Mouse (Mus musculus) olfactory bulb, adult 2 months (tissue): ENCODE data around the gene Hspb1. TPM values are rescaled to one million over a fixed set of nuclear protein-coding genes. Genes with fewer than 3 reads are reported as not detected.
A peak's percentile ranks its signal among the peaks of the same experiment; 100 is the strongest.

Source experiments
- H3K27ac ChIP-seq: fragments of 200-500 bp; 2 replicates; pipeline ENCODE4 v1.5.1; 2012; ENCODE audit warnings: low read depth, low read length; ENCODE audit not compliant: insufficient read depth
- H3K4me1 ChIP-seq: fragments of 200-500 bp; 2 replicates; pipeline ENCODE4 v1.6.1; 2012; ENCODE audit warnings: low read length; ENCODE audit not compliant: control insufficient read depth, insufficient read depth
- H3K4me3 ChIP-seq: fragments of 200-500 bp; 2 replicates; pipeline ENCODE4 v1.5.1; 2012; ENCODE audit warnings: mild to moderate bottlenecking, low read depth, low read length, moderate library complexity; ENCODE audit not compliant: insufficient read depth
- CTCF ChIP-seq: fragments of 200-500 bp; IDR thresholded peaks from 2 replicates; pipeline ENCODE4 v1.5.1; 2012; ENCODE audit warnings: low read depth, mild to moderate bottlenecking, low read length, moderate library complexity; ENCODE audit not compliant: insufficient read depth
- POLR2A ChIP-seq: fragments of 200-500 bp; IDR thresholded peaks from 2 replicates; pipeline ENCODE4 v1.6.1; 2012; ENCODE audit warnings: mild to moderate bottlenecking, low read depth, low read length, moderate library complexity; ENCODE audit not compliant: insufficient read depth
- WGBS: fragments of 180-500 bp; shearing (Covaris S2); methylation state at CpG from one replicate; pipeline ENCODE4 v1.1.7; 2018; 5-methylcytosine and 5-hydroxymethylcytosine counted together
- polyA plus RNA-seq: library from polyadenylated mRNA; stranded (reverse); fragments of >200 nt; gene quantifications from 2 replicates; pipeline ENCODE4 v1.2.4, GENCODE M21; 2012; ENCODE audit warnings: low replicate concordance; ENCODE audit not compliant: missing spikeins, insufficient read depth, insufficient read length

The Hspb1 gene
- polyA plus RNA-seq, 1 experiment: not detected

GRCm38 (mm10) chr5:135898995-135899394 is 11.3 kb downstream of the Hspb1 start:
- TF ChIP-seq POLR2A: no peak
- Histone ChIP-seq H3K27ac (no peak overlapping the region), H3K4me3 (no peak overlapping the region), H3K4me1 (peaks cover 4% of the 10 kb centered on the region)
- WGBS: 85% methylated on average over 4 of the region's 4 CpGs

GRCm38 (mm10) chr5:135899833-135900232 is 12.1 kb downstream of the Hspb1 start:
- TF ChIP-seq CTCF (no peak), POLR2A (no peak)
- no peak overlapping the region for H3K27ac ChIP-seq
- 67% methylated on average over 4 of the region's 4 CpGs for WGBS

GRCm38 (mm10) chr5:135900701-135901100 is 13.0 kb downstream of the Hspb1 start:
- 94% methylated on average over 3 of the region's 3 CpGs for WGBS
- Histone ChIP-seq H3K4me1 (peaks cover 10% of the 10 kb centered on the region), H3K27ac (no peak overlapping the region), H3K4me3 (no peak overlapping the region)
- TF ChIP-seq CTCF (no peak), POLR2A (no peak)

More at GRCm38 (mm10) chr5:135899833-135900232, 12.1 kb downstream of the Hspb1 start:
- H3K4me1 ChIP-seq: peaks cover 8% of the 10 kb centered on the region
- H3K4me3 ChIP-seq: no peak overlapping the region

GRCm38 (mm10) chr5:135901354-135902095 is 13.8 kb downstream of the Hspb1 start:
- TF ChIP-seq CTCF: no peak
- no peak for TF ChIP-seq POLR2A
- Histone ChIP-seq H3K4me3 (no peak overlapping the region), H3K4me1 (peaks cover 10% of the 10 kb centered on the region), H3K27ac (no peak overlapping the region)
- 72% methylated on average over 6 of the region's 6 CpGs for WGBS

GRCm38 (mm10) chr5:135903058-135903457 is 15.3 kb downstream of the Hspb1 start:
- Histone ChIP-seq H3K27ac (peak overlapping the region; percentile 99), H3K4me1 (peaks cover 16% of the 10 kb centered on the region), H3K4me3 (peak overlapping the region; percentile 60)
- TF ChIP-seq CTCF (no peak), POLR2A (no peak)
- WGBS: 21% methylated on average over 7 of the region's 7 CpGs

- H3K4me3 ChIP-seq: peak overlapping the region; percentile 60
- TF ChIP-seq POLR2A (peak; percentile 40; the same call in 1 of the 2 replicates), CTCF (peak; percentile 83)
These were observed 15.9 kb downstream of the Hspb1 start for GRCm38 (mm10) chr5:135903551-135904151.

GRCm38 (mm10) chr5:135904259-135904658 is 16.5 kb downstream of the Hspb1 start:
- Histone ChIP-seq H3K27ac (peak overlapping the region; percentile 99; the same call in 1 of the 2 replicates), H3K4me1 (peaks cover 23% of the 10 kb centered on the region), H3K4me3 (no peak overlapping the region)
- TF ChIP-seq CTCF (no peak), POLR2A (no peak)
- WGBS: 46% methylated on average over 5 of the region's 5 CpGs

More at GRCm38 (mm10) chr5:135903551-135904151, 15.9 kb downstream of the Hspb1 start:
- peak overlapping the region; percentile 99 for H3K27ac ChIP-seq
- peaks cover 18% of the 10 kb centered on the region for H3K4me1 ChIP-seq
- under 1% methylated on average over 30 of the region's 30 CpGs for WGBS

GRCm38 (mm10) chr5:135905320-135906225 is 17.9 kb downstream of the Hspb1 start:
- Histone ChIP-seq H3K4me1 (peaks cover 28% of the 10 kb centered on the region), H3K27ac (no peak overlapping the region), H3K4me3 (no peak overlapping the region)
- WGBS: 56% methylated on average over 8 of the region's 8 CpGs
- TF ChIP-seq POLR2A: no peak
- TF ChIP-seq CTCF: no peak
